Mouse (Mus musculus) small intestine, adult 2 months (tissue): Measurements from ENCODE around the gene Tmem106c. TPM values are rescaled to one million over a fixed set of nuclear protein-coding genes. Genes with fewer than 3 reads are reported as not detected.
A peak's percentile ranks its signal among the peaks of the same experiment; 100 is the strongest.

Experiments used
- H3K27ac ChIP-seq: fragments of 200-500 bp; 2 replicates; pipeline ENCODE4 v1.5.1; 2012; ENCODE audit warnings: low read depth, low read length, control low read depth, inconsistent platforms; ENCODE audit not compliant: insufficient read depth
- H3K27me3 ChIP-seq: fragments of 200-500 bp; 2 replicates; pipeline ENCODE4 v1.6.1; 2012; ENCODE audit warnings: mild to moderate bottlenecking, moderate library complexity, low read length, inconsistent platforms; ENCODE audit not compliant: control insufficient read depth, insufficient read depth
- H3K36me3 ChIP-seq: fragments of 200-500 bp; 2 replicates; pipeline ENCODE4 v1.6.1; 2012; ENCODE audit warnings: mild to moderate bottlenecking, low read length, control low read depth, inconsistent platforms; ENCODE audit not compliant: control insufficient read depth, insufficient read depth
- H3K4me1 ChIP-seq: fragments of 200-500 bp; 2 replicates; pipeline ENCODE4 v1.6.1; 2012; ENCODE audit warnings: low read length, inconsistent platforms, mixed read lengths; ENCODE audit not compliant: control insufficient read depth, insufficient read depth, insufficient read length
- H3K4me3 ChIP-seq: fragments of 200-500 bp; 2 replicates; pipeline ENCODE4 v1.5.1; 2012; ENCODE audit warnings: low read depth, mild to moderate bottlenecking, control low read depth, inconsistent platforms, low read length, moderate library complexity
- CTCF ChIP-seq: fragments of 200-500 bp; IDR thresholded peaks from 2 replicates; pipeline ENCODE4 v1.5.1; 2012; ENCODE audit warnings: low read depth, mild to moderate bottlenecking, control low read depth, inconsistent platforms, low read length, moderate library complexity, mixed read lengths; ENCODE audit not compliant: insufficient replicate concordance, insufficient read length; ENCODE audit errors: extremely low read depth
- POLR2A ChIP-seq: fragments of 200-500 bp; IDR thresholded peaks from 2 replicates; pipeline ENCODE4 v1.6.1; 2012; ENCODE audit warnings: low read depth, mild to moderate bottlenecking, control low read depth, inconsistent platforms, low read length, moderate library complexity
- WGBS: fragments of 180-500 bp; shearing (Covaris S2); methylation state at CpG from one replicate; pipeline ENCODE4 v1.1.7; 2018; 5-methylcytosine and 5-hydroxymethylcytosine counted together
- polyA plus RNA-seq: library from polyadenylated mRNA; depleted of rRNA; stranded (reverse); fragments of >200 nt; gene quantifications from 2 replicates; pipeline ENCODE4 v1.2.3, GENCODE M21; 2012

The Tmem106c gene
- polyA plus RNA-seq, 1 experiment = 8.6 TPM

DNA sequence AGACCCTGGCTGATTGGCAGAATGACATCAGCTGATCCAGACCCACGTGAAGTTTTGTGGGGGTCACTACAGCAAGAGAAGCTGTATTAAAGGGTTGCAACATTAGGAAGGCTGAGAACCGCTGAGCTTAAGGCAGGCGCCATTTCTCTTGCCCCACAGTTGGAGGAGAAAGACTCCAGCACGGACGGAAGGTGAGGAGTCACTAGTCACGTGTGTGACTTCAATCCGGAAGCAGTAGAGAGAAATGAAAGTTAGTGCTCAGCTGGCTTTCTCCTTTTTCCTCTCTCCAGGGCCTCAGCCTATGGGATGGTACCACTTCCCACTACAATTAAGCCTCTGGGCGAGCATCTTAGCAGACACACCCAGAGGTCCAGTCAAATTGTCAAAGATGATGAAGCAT lies 21.5 kb upstream of the Tmem106c start:
- no peaks in the 10 kb centered on the region for H3K36me3 ChIP-seq
- no peak overlapping the region for H3K4me3 ChIP-seq
- 57% methylated on average over 8 of the region's 8 CpGs for WGBS
- peak overlapping the region; percentile 100 for H3K27ac ChIP-seq
- no peaks in the 10 kb centered on the region for H3K27me3 ChIP-seq
- H3K4me1 ChIP-seq = peaks cover 52% of the 10 kb centered on the region
- TF ChIP-seq CTCF (no peak), POLR2A (no peak)

DNA sequence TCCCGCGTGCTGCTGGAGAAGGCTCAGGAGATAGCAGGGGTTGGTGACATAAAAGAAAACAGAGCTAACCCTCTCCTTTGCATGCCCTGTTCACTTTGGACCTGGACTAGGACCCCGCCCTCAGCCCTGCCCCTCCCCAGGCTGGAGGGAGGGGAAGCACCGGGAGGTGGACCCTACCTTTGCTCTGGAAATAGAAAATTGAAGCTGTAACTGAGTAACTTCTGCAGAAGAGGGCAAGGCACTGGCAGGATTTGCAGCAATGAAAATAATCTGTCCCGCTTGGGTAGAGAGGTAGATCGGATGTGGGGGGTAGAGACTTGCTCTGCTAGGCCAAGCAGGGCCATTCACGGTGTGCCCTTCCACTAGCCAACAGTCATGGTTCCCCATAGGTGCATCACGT lies 20.6 kb upstream of the Tmem106c start:
- no peaks in the 10 kb centered on the region for H3K27me3 ChIP-seq
- H3K27ac ChIP-seq = peak overlapping the region; percentile 100
- no peak for TF ChIP-seq CTCF
- TF ChIP-seq POLR2A = no peak
- H3K4me3 ChIP-seq = no peak overlapping the region
- H3K4me1 ChIP-seq = peaks cover 52% of the 10 kb centered on the region
- 29% methylated on average over 8 of the region's 8 CpGs for WGBS
- no peaks in the 10 kb centered on the region for H3K36me3 ChIP-seq

DNA sequence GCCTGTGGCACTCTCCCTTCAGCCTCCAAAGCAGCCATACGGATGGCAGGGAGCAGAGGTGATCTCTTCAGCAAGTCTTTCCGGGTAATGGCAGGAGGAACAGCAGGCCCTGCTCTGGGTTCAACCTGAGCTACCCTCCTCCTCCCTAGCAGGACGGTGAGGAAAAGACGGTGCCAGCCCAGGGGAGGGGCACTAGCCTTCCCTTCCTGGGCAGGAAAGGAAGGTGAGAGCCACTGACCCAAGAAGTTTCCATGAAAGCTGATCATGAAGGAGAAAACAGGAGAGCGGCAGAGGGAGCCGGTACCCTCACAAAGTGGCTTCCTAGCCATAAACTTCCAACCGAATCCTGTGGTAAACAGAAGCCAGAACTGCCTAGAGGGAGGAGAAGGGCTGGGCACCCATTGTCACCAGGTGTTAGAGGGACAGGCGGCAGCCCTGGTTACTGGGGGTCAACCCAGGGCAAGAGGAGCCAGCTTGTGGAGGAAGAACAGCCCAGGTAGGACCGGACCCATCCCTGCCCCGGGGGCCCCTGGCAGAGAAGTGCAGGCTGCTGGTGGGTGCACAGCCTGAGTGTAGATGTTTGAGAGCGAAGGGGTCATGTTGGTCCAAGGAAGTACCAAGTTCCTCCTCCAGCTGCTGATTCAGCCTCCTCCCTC lies 19.0 kb upstream of the Tmem106c start:
- Histone ChIP-seq H3K36me3 (no peaks in the 10 kb centered on the region), H3K4me1 (peaks cover 50% of the 10 kb centered on the region), H3K27me3 (no peaks in the 10 kb centered on the region), H3K4me3 (peak overlapping the region; percentile 48), H3K27ac (peak overlapping the region; percentile 100)
- no peak; the same call in none of the 2 replicates for TF ChIP-seq POLR2A
- TF ChIP-seq CTCF = no peak
- WGBS = 25% methylated on average over 11 of the region's 11 CpGs

DNA sequence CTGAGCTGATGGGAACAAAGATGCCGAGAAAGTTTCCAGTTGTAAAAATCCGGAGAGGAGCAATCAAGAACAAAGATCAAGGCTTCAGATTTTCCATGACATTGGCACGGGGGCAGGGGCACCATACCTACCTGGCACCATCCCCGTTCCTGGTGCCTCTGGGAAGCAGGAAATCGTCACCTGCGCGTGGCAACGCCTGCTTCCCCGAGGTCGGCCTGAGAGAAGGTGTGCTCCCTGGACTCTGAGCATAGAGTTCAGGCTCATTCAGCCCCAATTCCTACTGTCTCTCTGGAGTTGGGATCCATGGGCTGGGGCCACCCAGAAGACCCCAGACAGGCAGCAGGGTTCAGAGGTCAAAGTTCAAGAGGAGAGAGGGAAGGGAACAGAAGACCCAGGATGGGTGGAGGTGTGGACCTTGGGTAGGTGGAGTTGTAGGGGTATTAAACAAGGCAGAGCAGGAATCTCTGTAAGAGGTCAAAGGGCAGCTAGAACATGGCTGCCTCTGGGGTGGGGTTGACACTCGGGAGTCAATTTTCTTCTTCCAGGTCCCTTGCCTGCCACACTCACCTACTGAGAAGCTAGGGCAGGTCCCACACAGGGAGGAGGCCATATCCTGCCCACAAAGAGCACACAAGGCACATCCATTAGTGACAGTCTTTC lies 18.2 kb upstream of the Tmem106c start:
- 28% methylated on average over 11 of the region's 11 CpGs for WGBS
- Histone ChIP-seq H3K4me1 (peaks cover 48% of the 10 kb centered on the region), H3K36me3 (no peaks in the 10 kb centered on the region), H3K4me3 (peak overlapping the region; percentile 18), H3K27ac (peak overlapping the region; percentile 99), H3K27me3 (no peaks in the 10 kb centered on the region)
- TF ChIP-seq CTCF (peak; percentile 7; the same call in 1 of the 2 replicates), POLR2A (no peak)

DNA sequence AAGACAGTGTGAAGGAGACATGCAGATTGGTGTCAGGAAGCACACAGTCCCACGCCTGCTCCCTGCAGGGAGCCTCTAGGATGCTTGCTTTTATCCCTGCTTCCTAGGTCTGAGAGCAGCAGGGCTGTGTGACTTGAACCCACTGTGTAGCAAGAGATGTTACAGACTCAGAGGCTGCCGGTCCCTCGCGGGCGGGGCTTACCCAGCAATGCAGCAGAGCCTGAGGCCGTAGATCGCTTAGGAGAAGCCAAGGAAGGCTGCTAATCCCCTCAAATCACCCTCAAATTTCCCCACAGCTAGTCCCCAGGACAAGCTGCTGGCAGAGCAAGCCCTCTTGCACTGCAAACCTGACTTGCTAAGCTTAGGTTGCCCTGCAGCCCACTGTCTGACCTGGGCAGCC lies 15.3 kb upstream of the Tmem106c start:
- TF ChIP-seq CTCF (no peak), POLR2A (no peak)
- Histone ChIP-seq H3K27ac (no peak overlapping the region), H3K27me3 (no peaks in the 10 kb centered on the region), H3K4me3 (no peak overlapping the region), H3K4me1 (peaks cover 27% of the 10 kb centered on the region), H3K36me3 (no peaks in the 10 kb centered on the region)
- WGBS = 47% methylated on average over 7 of the region's 7 CpGs

DNA sequence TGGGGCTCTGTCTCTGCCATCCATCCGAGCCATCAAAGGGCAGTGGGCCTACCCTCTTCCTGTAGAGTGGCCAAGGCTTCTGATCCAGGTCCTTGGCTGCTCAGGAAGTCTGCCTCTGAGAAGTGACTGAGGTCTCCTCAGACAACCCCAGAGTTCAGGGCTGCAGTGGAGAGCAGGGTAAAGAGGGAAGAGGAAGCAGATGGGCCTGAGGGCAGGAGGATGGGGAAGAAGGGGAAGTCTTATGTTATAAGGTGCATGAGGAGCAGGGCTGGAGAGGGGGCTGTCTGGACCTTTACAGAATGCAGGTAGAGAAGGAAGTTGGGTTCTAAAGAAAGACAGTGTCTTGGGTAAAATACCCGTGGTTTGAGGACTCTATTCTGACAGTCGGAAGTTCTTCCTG lies 14.3 kb upstream of the Tmem106c start:
- 73% methylated on average over 3 of the region's 3 CpGs for WGBS

DNA sequence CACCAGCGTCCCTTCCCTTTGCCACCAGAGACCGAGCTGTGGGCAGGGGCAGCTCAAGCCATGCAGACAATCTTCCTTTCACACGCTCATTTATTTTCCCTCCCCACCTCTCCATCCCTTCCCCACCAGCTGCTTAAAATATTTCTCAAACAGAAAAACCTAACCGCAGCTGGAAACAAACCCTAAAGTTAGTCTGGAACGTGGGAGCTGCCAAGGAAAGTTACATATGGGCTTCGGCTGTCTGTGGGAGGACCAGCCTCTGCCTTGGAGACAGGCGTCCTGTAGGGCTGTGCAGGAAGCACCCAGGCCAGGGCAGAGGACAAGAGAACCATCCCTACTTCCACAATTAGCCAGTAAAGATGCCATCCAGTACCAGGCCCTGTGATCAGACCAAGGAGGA lies 13.8 kb upstream of the Tmem106c start:
- no peaks in the 10 kb centered on the region for H3K27me3 ChIP-seq
- no peak overlapping the region for H3K4me3 ChIP-seq
- H3K36me3 ChIP-seq = no peaks in the 10 kb centered on the region
- peaks cover 14% of the 10 kb centered on the region for H3K4me1 ChIP-seq
- no peak overlapping the region for H3K27ac ChIP-seq
- TF ChIP-seq CTCF (no peak), POLR2A (no peak)
- WGBS = 77% methylated on average over 7 of the region's 7 CpGs

More for the DNA sequence above, 14.3 kb upstream of the Tmem106c start:
- no peaks in the 10 kb centered on the region for H3K27me3 ChIP-seq
- no peak overlapping the region for H3K27ac ChIP-seq
- H3K4me3 ChIP-seq = no peak overlapping the region
- H3K36me3 ChIP-seq = no peaks in the 10 kb centered on the region
- peaks cover 18% of the 10 kb centered on the region for H3K4me1 ChIP-seq
- TF ChIP-seq POLR2A (no peak), CTCF (no peak)
